Mouse (Mus musculus) liver, embryonic 11.5 days (tissue): ENCODE measurements around the gene Dab1. TPM values are rescaled to one million over a fixed set of nuclear protein-coding genes. Genes with fewer than 3 reads are reported as not detected.

Experiments used
- ATAC-seq: fragments of 200-750 bp; cut with Nextera tagmentation; replicated peaks from 2 replicates; pipeline ENCODE4 v1.8.0; 2017; ENCODE audit warnings: moderate number of reproducible peaks, mild to moderate bottlenecking, moderate TSS enrichment, moderate library complexity; ENCODE audit not compliant: low FRiP score
- DNase-seq: peaks from one replicate; pipeline ENCODE4 v3.0.0-alpha.2; 2017; ENCODE audit warnings: low spot score
- H3K27ac ChIP-seq: fragments of 300-500 bp; sonication (generic); 2 replicates; pipeline ENCODE4 v1.5.1; 2014; ENCODE audit warnings: mild to moderate bottlenecking, low read depth, low read length, control low read depth
- H3K27me3 ChIP-seq: fragments of 300-500 bp; sonication (generic); replicated peaks from 2 replicates; pipeline ENCODE4 v1.6.1; 2014; ENCODE audit warnings: low read length, mixed read lengths; ENCODE audit not compliant: control insufficient read depth, insufficient read depth
- H3K36me3 ChIP-seq: fragments of 300-500 bp; sonication (generic); 2 replicates; pipeline ENCODE4 v1.6.1; 2014; ENCODE audit warnings: mild to moderate bottlenecking, low read length, moderate library complexity, mixed read lengths; ENCODE audit not compliant: control insufficient read depth, insufficient read depth
- H3K4me1 ChIP-seq: fragments of 300-500 bp; sonication (generic); replicated peaks from 2 replicates; pipeline ENCODE4 v1.6.1; 2014; ENCODE audit warnings: low read length, mixed read lengths; ENCODE audit not compliant: control insufficient read depth, insufficient read depth
- H3K4me2 ChIP-seq: fragments of 300-500 bp; sonication (generic); 2 replicates; pipeline ENCODE4 v1.6.1; 2014; ENCODE audit warnings: mild to moderate bottlenecking, control low read depth, moderate library complexity
- H3K4me3 ChIP-seq: fragments of 300-500 bp; sonication (generic); 2 replicates; pipeline ENCODE4 v1.5.1; 2014; ENCODE audit warnings: low read depth, low read length, control low read depth
- H3K9ac ChIP-seq: fragments of 300-500 bp; sonication (generic); 2 replicates; pipeline ENCODE4 v1.6.1; 2014; ENCODE audit warnings: low read depth, low read length, control low read depth
- H3K9me3 ChIP-seq: fragments of 300-500 bp; sonication (generic); 2 replicates; pipeline ENCODE4 v1.6.1; 2016; ENCODE audit warnings: low read length, inconsistent platforms, mixed read lengths; ENCODE audit not compliant: control insufficient read depth
- WGBS: fragments of 180-500 bp; shearing (Covaris S2); extraction: QIAGEN DNeasy Blood & Tissue Kit; methylation state at CpG from one replicate; pipeline ENCODE4 v1.1.7; 2014; 5-methylcytosine and 5-hydroxymethylcytosine counted together
- polyA plus RNA-seq: library from polyadenylated mRNA; unstranded; fragments of >200 nt; fragmentation: Nextera tagmentation; extraction: Ambion mirVana; gene quantifications from 2 replicates; pipeline ENCODE4 v1.2.1, GENCODE M21; 2014

Dab1 gene
- polyA plus RNA-seq, 1 experiment from 2014 or later, result 1.8 TPM

DNA sequence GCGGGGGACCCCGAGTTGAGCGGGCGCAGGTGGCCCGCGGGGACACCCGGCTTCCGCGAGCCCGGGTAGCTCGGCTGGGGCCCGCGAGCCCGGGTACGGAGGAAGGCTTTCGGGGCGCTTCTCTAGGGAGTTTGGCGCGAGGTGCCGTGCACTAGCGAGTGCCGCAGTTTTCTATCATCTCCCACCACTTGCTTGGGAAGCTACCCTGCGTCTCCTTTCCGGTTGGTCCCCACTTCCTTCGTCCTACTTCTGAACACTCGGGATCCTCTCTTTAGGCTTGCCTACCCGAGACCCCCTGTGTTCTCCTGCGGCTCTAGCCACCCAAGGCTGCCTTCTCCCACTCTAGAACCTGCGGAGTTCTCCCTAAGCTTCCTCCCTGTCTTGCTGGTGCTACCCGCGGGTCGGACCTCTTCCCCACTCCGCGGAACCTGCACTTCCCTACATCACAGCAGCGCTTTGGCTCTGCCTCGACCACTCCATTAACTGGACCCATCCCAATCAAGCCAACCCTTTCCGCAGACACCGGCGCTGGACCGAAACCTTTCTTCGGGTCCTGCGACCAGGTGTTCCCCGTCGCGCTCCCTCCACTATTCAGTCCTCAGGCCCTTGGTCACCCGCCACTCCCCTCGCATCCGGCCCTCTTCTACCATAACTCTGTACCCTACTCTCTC, 748.7 kb downstream of the Dab1 start:
- Histone ChIP-seq H3K4me2 (peak overlapping the region; percentile 66), H3K36me3 (no peaks in the 10 kb centered on the region), H3K27ac (no peak overlapping the region), H3K27me3 (peaks cover 66% of the 10 kb centered on the region), H3K9ac (no peak overlapping the region), H3K4me1 (no peaks in the 10 kb centered on the region), H3K4me3 (peak overlapping the region; percentile 56), H3K9me3 (no peaks in the 10 kb centered on the region)
- DNase-seq (peak; percentile 46), ATAC-seq (peak; percentile 26; the same call in 1 of the 2 replicates)
- WGBS, result under 1% methylated on average over 45 of the region's 48 CpGs

DNA sequence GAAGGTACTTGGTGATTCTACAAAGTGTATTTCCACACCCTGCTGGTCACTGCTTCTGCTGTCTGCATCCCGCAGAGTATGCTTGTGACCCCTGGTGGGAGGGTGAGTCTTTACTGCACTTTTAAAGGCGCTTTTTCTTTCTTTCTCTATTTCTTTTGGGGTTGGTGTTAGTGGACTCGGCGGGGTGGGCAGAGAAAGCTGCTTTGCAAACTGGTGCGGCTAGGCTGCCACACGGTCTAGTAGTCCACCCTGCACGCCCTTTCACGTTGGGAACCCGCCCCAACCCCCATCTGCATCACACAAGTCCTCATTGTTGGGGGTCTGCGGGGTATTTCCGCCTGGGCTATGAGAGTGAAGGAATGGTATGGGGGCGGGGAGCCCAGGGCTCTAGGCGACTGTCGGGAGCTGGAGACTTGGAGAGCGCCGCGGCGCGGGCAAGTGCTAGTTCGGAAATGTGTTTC, 749.4 kb downstream of the Dab1 start:
- H3K4me2 ChIP-seq, result peak overlapping the region; percentile 66
- H3K36me3 ChIP-seq, result no peaks in the 10 kb centered on the region
- peak; percentile 41 for DNase-seq
- H3K4me3 ChIP-seq, result peak overlapping the region; percentile 56
- H3K9me3 ChIP-seq, result no peaks in the 10 kb centered on the region
- no peak overlapping the region for H3K9ac ChIP-seq
- WGBS, result 1% methylated on average over 20 of the region's 20 CpGs
- no peaks in the 10 kb centered on the region for H3K4me1 ChIP-seq
- no peak for ATAC-seq
- H3K27me3 ChIP-seq, result peaks cover 66% of the 10 kb centered on the region
- no peak overlapping the region for H3K27ac ChIP-seq

DNA sequence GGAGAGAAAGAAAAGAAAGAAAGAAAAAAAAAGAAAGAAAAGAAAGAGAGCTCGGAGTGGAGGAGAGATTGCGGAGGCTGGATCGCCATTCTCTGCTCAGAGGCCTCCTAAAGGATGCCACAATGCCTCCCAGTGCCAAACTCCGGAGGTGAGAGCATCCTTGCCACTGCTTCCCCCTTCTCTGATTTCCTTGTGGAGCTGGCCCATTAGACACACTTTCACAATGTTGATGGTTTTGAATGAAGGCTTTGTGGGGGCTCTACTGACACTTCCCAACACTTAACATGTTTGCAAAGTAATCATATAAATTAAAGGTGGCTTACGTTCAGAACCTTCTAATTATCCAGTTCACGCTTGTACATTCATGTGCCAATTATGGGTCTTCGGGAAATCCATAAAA, 749.9 kb downstream of the Dab1 start:
- Histone ChIP-seq H3K27ac (no peak overlapping the region), H3K36me3 (no peaks in the 10 kb centered on the region), H3K9ac (no peak overlapping the region), H3K27me3 (peaks cover 66% of the 10 kb centered on the region), H3K4me1 (no peaks in the 10 kb centered on the region), H3K4me3 (peak overlapping the region; percentile 56; the same call in 1 of the 2 replicates), H3K4me2 (peak overlapping the region; percentile 66), H3K9me3 (no peaks in the 10 kb centered on the region)
- DNase-seq, result no peak
- no peak for ATAC-seq
- WGBS, result 9% methylated on average over 7 of the region's 7 CpGs

DNA sequence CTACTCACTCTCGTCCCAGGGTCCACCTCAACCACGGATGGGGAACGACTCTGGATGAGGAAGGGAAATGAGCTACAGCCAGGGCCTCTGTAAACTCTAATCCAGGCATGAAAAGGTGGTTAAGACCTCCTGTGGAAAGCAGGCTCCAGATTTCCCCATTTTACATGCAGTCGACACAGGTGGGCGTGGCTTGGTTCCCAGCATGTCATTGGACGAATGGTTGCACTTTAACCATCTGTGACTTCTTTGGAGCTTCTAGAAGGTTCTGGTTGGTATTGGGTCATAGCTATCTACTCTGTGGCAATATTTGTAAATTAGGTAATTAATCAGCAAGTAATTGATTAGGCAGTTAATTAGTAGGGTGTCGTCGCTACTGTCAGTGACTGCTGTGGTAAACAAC, 752.0 kb downstream of the Dab1 start:
- no peak for DNase-seq
- ATAC-seq, result no peak
- Histone ChIP-seq H3K4me3 (no peak overlapping the region), H3K4me1 (no peaks in the 10 kb centered on the region), H3K36me3 (no peaks in the 10 kb centered on the region), H3K9me3 (no peaks in the 10 kb centered on the region), H3K4me2 (no peak overlapping the region), H3K9ac (no peak overlapping the region), H3K27me3 (peaks cover 49% of the 10 kb centered on the region), H3K27ac (no peak overlapping the region)
- WGBS, result 77% methylated on average over 8 of the region's 8 CpGs

DNA sequence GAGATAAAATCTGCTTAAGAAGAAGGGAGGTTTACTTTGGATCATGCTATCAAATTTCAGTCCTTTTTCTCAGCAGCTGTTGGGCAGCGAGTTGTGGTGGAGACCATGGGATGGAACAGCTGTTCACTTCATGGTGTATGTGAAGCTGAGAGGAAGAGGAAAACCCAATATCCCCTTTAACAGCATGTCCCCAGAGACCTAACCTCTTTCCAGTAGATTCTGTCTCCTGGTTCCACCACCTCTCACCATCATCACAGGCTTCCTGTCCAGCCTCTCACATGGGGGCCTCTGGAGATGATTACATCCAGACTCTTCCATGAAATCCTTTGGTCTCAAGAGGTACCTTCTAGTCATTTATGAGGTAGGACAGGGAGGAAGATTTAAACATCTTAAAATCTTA, 755.0 kb downstream of the Dab1 start:
- WGBS, result 56% methylated on average over 1 of the region's 1 CpGs
- Histone ChIP-seq H3K36me3 (no peaks in the 10 kb centered on the region), H3K27ac (no peak overlapping the region), H3K4me2 (no peak overlapping the region), H3K27me3 (peaks cover 19% of the 10 kb centered on the region), H3K9ac (no peak overlapping the region), H3K4me3 (no peak overlapping the region), H3K4me1 (no peaks in the 10 kb centered on the region), H3K9me3 (no peaks in the 10 kb centered on the region)
- DNase-seq, result no peak
- ATAC-seq, result no peak

DNA sequence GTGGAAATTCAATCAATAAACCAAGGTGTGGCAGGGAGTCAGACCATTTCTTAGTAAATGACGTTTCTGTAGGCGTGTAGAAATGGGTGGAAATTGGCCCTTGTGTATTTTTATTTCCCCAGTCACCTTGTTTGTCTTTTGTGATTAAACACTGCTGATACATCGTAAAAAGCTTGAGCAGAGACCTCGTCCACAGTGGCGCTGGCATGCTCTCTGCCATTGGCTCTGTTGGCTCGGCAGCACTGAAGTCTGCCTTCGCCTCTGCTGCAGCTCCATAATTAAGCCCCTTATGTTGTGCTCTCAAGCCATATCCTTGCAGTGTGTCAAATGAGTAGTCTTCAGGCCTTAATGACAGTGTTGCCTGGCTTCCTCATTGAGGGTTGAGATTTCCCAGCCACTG, 765.5 kb downstream of the Dab1 start:
- no peak for DNase-seq
- Histone ChIP-seq H3K9ac (no peak overlapping the region), H3K27me3 (no peaks in the 10 kb centered on the region), H3K27ac (no peak overlapping the region), H3K36me3 (no peaks in the 10 kb centered on the region), H3K9me3 (no peaks in the 10 kb centered on the region), H3K4me2 (no peak overlapping the region), H3K4me3 (no peak overlapping the region), H3K4me1 (no peaks in the 10 kb centered on the region)
- 74% methylated on average over 7 of the region's 7 CpGs for WGBS
- no peak for ATAC-seq

DNA sequence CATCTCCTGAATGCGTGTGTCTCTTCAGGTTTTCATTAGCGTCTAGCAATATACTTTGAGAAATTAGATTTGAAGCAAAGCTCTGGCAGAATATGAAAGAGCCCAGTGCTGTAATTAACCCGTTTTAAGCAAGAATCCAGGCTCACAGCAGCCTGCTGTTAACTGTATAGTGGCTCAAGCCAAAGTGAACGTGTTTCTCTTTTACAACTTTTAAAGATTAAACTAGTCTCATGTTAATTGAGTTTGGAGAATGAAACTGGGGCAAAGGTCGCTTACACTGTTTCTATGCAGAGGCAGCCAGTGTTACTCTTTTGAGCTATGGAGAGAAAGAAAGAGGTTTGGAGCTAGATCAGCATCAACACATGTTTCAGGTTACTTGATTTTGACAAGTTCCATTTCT, 766.1 kb downstream of the Dab1 start:
- WGBS, result 54% methylated on average over 5 of the region's 5 CpGs
- Histone ChIP-seq H3K9me3 (no peaks in the 10 kb centered on the region), H3K36me3 (no peaks in the 10 kb centered on the region), H3K4me3 (no peak overlapping the region), H3K27me3 (no peaks in the 10 kb centered on the region), H3K9ac (no peak overlapping the region), H3K27ac (no peak overlapping the region), H3K4me2 (no peak overlapping the region), H3K4me1 (no peaks in the 10 kb centered on the region)
- ATAC-seq (no peak), DNase-seq (no peak)

DNA sequence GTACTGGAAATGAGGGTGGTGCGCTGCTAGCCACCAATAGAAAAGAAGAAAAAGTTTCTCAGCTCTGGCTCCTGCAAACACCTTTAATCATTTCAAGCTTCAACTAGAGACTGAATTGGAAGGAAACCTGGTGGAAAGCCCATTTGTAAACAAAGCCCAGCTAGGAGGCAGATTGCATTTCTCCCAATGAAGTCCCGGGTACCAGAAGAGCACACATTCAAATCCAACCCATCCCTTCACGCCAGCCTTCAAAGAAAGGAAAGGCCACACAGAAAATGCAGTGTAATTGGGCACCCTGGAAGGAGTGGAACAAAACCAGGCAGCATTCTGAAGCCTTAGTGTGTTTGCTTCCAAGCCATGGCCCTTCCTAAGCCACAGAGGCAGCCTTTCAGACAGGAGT, 776.4 kb downstream of the Dab1 start:
- Histone ChIP-seq H3K4me3 (no peak overlapping the region), H3K4me1 (no peaks in the 10 kb centered on the region), H3K27me3 (no peaks in the 10 kb centered on the region), H3K4me2 (no peak overlapping the region), H3K27ac (no peak overlapping the region), H3K9me3 (no peaks in the 10 kb centered on the region), H3K9ac (no peak overlapping the region), H3K36me3 (no peaks in the 10 kb centered on the region)
- 85% methylated on average over 3 of the region's 3 CpGs for WGBS
- ATAC-seq, result no peak
- no peak for DNase-seq

DNA sequence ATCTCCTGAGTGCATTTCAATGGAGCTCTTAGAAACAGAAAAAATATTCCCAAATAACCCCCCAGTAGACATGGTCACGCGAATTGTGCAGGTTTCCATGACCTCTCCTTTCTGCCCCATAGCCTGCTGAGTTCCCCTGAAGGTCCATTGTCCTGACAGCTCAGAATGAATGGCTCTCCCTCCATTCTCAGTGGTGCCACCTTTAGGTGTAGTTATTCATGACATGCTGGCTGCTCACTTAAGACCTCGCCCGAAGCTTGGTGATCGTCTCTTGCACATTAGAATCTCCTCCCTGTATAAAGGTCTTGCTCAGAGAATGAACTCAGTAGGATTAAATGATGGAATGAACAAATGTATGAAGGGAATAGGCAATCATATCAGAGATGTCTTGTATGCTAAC, 776.9 kb downstream of the Dab1 start:
- WGBS, result 82% methylated on average over 5 of the region's 5 CpGs
- H3K4me2 ChIP-seq, result no peak overlapping the region
- H3K4me3 ChIP-seq, result no peak overlapping the region
- no peak for DNase-seq
- H3K9me3 ChIP-seq, result no peaks in the 10 kb centered on the region
- H3K36me3 ChIP-seq, result no peaks in the 10 kb centered on the region
- no peak overlapping the region for H3K27ac ChIP-seq
- no peak overlapping the region for H3K9ac ChIP-seq
- H3K27me3 ChIP-seq, result no peaks in the 10 kb centered on the region
- no peak for ATAC-seq
- no peaks in the 10 kb centered on the region for H3K4me1 ChIP-seq
